In the genomic region with DNA sequence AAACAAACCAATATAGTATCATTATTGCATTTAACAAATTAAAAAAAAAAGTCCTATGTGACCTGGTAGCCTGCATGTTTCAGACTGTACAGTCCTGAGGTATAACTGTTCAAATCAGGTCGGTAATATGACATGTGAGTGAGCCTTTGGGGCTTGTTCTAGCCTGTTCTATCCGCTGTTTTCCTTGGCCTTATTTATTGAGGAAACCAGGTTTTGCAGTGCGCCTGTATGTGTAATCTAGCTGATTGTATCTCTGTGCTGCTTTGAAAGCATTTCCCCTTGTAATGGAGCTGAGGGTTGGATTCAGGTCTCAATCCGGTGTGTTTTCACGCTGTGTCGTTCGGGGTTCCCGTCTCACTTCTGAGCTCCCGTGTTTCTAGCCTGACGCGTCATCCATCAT, we compare ENCODE assay signal across 26 mouse cellular contexts. TPM values are rescaled to one million over a fixed set of nuclear protein-coding genes. Genes with fewer than 3 reads are reported as not detected.
A peak's percentile ranks its signal among the peaks of the same experiment; 100 is the strongest.
DNase-seq lines count a peak whose midpoint lies in the region; ATAC-seq lines count a peak whose summit lies in the region.
"Had no signal": no experiment of that assay in that cellular context is flagged by ENCODE, and none has a peak within 500 bp of the region (broad histone marks: within the 10 kb centered on the region; RNA-seq: fewer than 3 reads in every experiment).

No protein-coding gene starts in this region.

- no peak overlapping the region for H3K4me2 ChIP-seq in embryonic facial prominence, embryonic 14.5 days (ENCODE audit: low read depth, low read length)
- H3K4me2 ChIP-seq in intestine, embryonic 15.5 days (replicated peaks) = no peak overlapping the region
- H3K4me2 ChIP-seq: embryonic facial prominence, embryonic 13.5 days; forebrain, embryonic 12.5 days had no signal

- DNase-seq in embryonic facial prominence, embryonic 14.5 days (ENCODE audit: low spot score) = peak; percentile 28
- DNase-seq in embryonic facial prominence, embryonic 10.5 days (ENCODE audit: low spot score) = no peak
- DNase-seq in urinary bladder, postnatal 14 days (ENCODE audit: low spot score) = peak; percentile 21
- DNase-seq in urinary bladder, postnatal 25 days (ENCODE audit: low spot score) = no peak
- DNase-seq in gonadal fat pad, adult 2 months (ENCODE audit: low read depth) = peak; percentile 69
- no peak for DNase-seq in left cerebral cortex, adult 9 months (ENCODE audit: low spot score in 2 of 2)
- DNase-seq: adrenal gland, adult 8-10 months; adrenal gland, postnatal 14 days; adrenal gland, postnatal 36 days; B cell, adult 2 months; cerebellum, adult 11 months; cerebellum, adult 18-20 months; cerebellum, adult 8-10 months; cerebellum, adult 9-11 months; cerebellum, postnatal 36 days had no signal

- ATAC-seq in embryonic facial prominence, embryonic 14.5 days (ENCODE audit: low read depth) = no peak
- ATAC-seq in intestine, embryonic 15.5 days = no peak
- ATAC-seq: activated CD4-positive, CD25-positive, alpha-beta regulatory T cell, adult 4 months; CD4-positive, CD25-positive, alpha-beta regulatory T cell, adult 4 months; forebrain, embryonic 14.5 days; forebrain, embryonic 16.5 days; Patski had no signal

- H3K9ac ChIP-seq in embryonic facial prominence, embryonic 14.5 days (ENCODE audit: low read depth, low read length) = no peak overlapping the region
- H3K9ac ChIP-seq in intestine, embryonic 15.5 days = no peak overlapping the region
- H3K9ac ChIP-seq: embryonic facial prominence, embryonic 13.5 days; forebrain, embryonic 12.5 days had no signal

- WGBS in embryonic facial prominence, embryonic 14.5 days = 86% methylated on average over 11 of the region's 11 CpGs
- 93% methylated on average over 11 of the region's 11 CpGs for WGBS in embryonic facial prominence, embryonic 10.5 days
- 92% methylated on average over 11 of the region's 11 CpGs for WGBS in intestine, embryonic 15.5 days

- H3K27me3 ChIP-seq in embryonic facial prominence, embryonic 14.5 days (replicated peaks; ENCODE audit: control insufficient read depth, insufficient read depth, low read length) = no peaks in the 10 kb centered on the region
- no peaks in the 10 kb centered on the region for H3K27me3 ChIP-seq in embryonic facial prominence, embryonic 10.5 days (replicated peaks; ENCODE audit: low read depth, poor library complexity, severe bottlenecking)
- no peaks in the 10 kb centered on the region for H3K27me3 ChIP-seq in intestine, embryonic 15.5 days (replicated peaks)
- H3K27me3 ChIP-seq: CH12.LX; embryonic facial prominence, embryonic 13.5 days; forebrain, embryonic 12.5 days; Patski had no signal

- no peak overlapping the region for H3K4me3 ChIP-seq in embryonic facial prominence, embryonic 14.5 days (ENCODE audit: low read depth, low read length)
- H3K4me3 ChIP-seq in embryonic facial prominence, embryonic 10.5 days = no peak overlapping the region
- H3K4me3 ChIP-seq in intestine, embryonic 15.5 days (replicated peaks) = no peak overlapping the region
- H3K4me3 ChIP-seq: embryonic facial prominence, embryonic 13.5 days; forebrain, embryonic 10.5 days; forebrain, embryonic 12.5 days had no signal

- 0 out of 2 replicates have a peak, but pooled peaks cover 10% of the 10 kb centered on the region for H3K36me3 ChIP-seq in embryonic facial prominence, embryonic 14.5 days (ENCODE audit: control insufficient read depth, insufficient read depth, low read length)
- H3K36me3 ChIP-seq in embryonic facial prominence, embryonic 10.5 days (replicated peaks) = peaks cover 41% of the 10 kb centered on the region
- no peaks in the 10 kb centered on the region for H3K36me3 ChIP-seq in intestine, embryonic 15.5 days
- H3K36me3 ChIP-seq: G1E had no signal

- no peaks in the 10 kb centered on the region for H3K9me3 ChIP-seq in embryonic facial prominence, embryonic 14.5 days (ENCODE audit: control insufficient read depth, low read length)
- H3K9me3 ChIP-seq in embryonic facial prominence, embryonic 10.5 days = 0 out of 2 replicates have a peak, but pooled peaks cover 3% of the 10 kb centered on the region
- H3K9me3 ChIP-seq in intestine, embryonic 15.5 days = no peaks in the 10 kb centered on the region
- H3K9me3 ChIP-seq: forebrain, embryonic 10.5 days; forebrain, embryonic 12.5 days had no signal

- peaks cover 8% of the 10 kb centered on the region; the same call in 1 of the 2 replicates for H3K4me1 ChIP-seq in embryonic facial prominence, embryonic 14.5 days (ENCODE audit: control insufficient read depth, insufficient read depth, low read length)
- 0 out of 2 replicates have a peak, but pooled peaks cover 3% of the 10 kb centered on the region for H3K4me1 ChIP-seq in embryonic facial prominence, embryonic 10.5 days
- H3K4me1 ChIP-seq in intestine, embryonic 15.5 days (replicated peaks) = no peaks in the 10 kb centered on the region
- H3K4me1 ChIP-seq: forebrain, embryonic 10.5 days; forebrain, embryonic 12.5 days had no signal

- no peak overlapping the region for H3K27ac ChIP-seq in embryonic facial prominence, embryonic 14.5 days (replicated peaks; ENCODE audit: low read depth, low read length)
- no peak overlapping the region for H3K27ac ChIP-seq in embryonic facial prominence, embryonic 10.5 days (replicated peaks)
- no peak overlapping the region for H3K27ac ChIP-seq in intestine, embryonic 15.5 days
- H3K27ac ChIP-seq: embryonic facial prominence, embryonic 13.5 days; forebrain, embryonic 10.5 days; forebrain, embryonic 12.5 days had no signal

RNA-seq across cellular contexts. Expression of gene Rtkn2, which starts 27.1 kb away (rescaled TPM):
- polyA plus RNA-seq in embryonic facial prominence, embryonic 14.5 days (2014; fragmentation: Nextera tagmentation; extraction: Ambion mirVana) = 5.4 and 6.5 TPM in 2 replicates
- 11.7 and 12.8 TPM in 2 replicates for polyA plus RNA-seq in embryonic facial prominence, embryonic 10.5 days (2016; fragmentation: Nextera tagmentation; extraction: Ambion mirVana)
- 0.07 and 0.14 TPM in 2 replicates for polyA plus RNA-seq in gonadal fat pad, adult 2 months (2012; rRNA removed)
- polyA plus RNA-seq in intestine, embryonic 15.5 days (2015; fragmentation: Nextera tagmentation; extraction: Ambion mirVana) = 5.7 and 6.1 TPM in 2 replicates
- polyA plus RNA-seq: G1E had no signal

Comparison
In these comparisons a context has a peak if more than half of its experiments do, and no peak if none do; other contexts are left out.
1. DNase-seq: peak in embryonic facial prominence, embryonic 14.5 days (single experiment), urinary bladder, postnatal 14 days (single experiment) and gonadal fat pad, adult 2 months (single experiment); none in embryonic facial prominence, embryonic 10.5 days (single experiment), urinary bladder, postnatal 25 days (single experiment) and left cerebral cortex, adult 9 months (0 of 2).